Mouse (Mus musculus) layer of hippocampus, adult 2 months (tissue): ENCODE measurements at regions not wholly inside any gene's neighbourhood (a gene's known extent, or its start where the extent isn't known, plus 50 kb on each side); places are given as distances from the start of the nearest gene placed in this dataset.

Source experiments
- DNase-seq, 2 experiments: peaks; one replicate each; pipeline ENCODE4 v3.0.0; 2022; ENCODE audit warnings: low spot score in 2 of 2
- H3K27ac ChIP-seq: fragments of 200-600 bp; 2 replicates; pipeline ENCODE4 v1.8.1; 2022
- H3K4me3 ChIP-seq: fragments of 200-600 bp; 2 replicates; pipeline ENCODE4 v1.8.1; 2022; ENCODE audit warnings: mild to moderate bottlenecking
- CTCF ChIP-seq: fragments of 200-600 bp; conservative IDR thresholded peaks from 2 replicates; pipeline ENCODE4 v1.8.1; 2022; ENCODE audit warnings: antibody characterized with exemption, mild to moderate bottlenecking, moderate library complexity

GRCm38 (mm10) chr13:84565644-84566532 lies 343.8 kb downstream of the Tmem161b start:
- peak overlapping the region; percentile 50 for H3K27ac ChIP-seq
- TF ChIP-seq CTCF, result no peak
- DNase-seq, result peak in 1 of 2 experiments; percentile 3
- H3K4me3 ChIP-seq, result no peak overlapping the region; the same call in 1 of the 2 replicates

- Histone ChIP-seq H3K4me3 (no peak overlapping the region), H3K27ac (0 out of 2 replicates have a peak overlapping the region, but pooled peaks have one; percentile 50)
- TF ChIP-seq CTCF, result no peak
- no peak for DNase-seq
Measured at GRCm38 (mm10) chr13:84566533-84566832, 344.4 kb downstream of the Tmem161b start.

- DNase-seq, result peak in 1 of 2 experiments; percentile 8
- no peak overlapping the region for H3K27ac ChIP-seq
- H3K4me3 ChIP-seq, result no peak overlapping the region
- no peak for TF ChIP-seq CTCF
Measured at GRCm38 (mm10) chr13:84569371-84569770, 347.3 kb downstream of the Tmem161b start.

- DNase-seq, result no peak
- no peak overlapping the region for H3K4me3 ChIP-seq
- TF ChIP-seq CTCF, result no peak
- H3K27ac ChIP-seq, result peak overlapping the region; percentile 16; the same call in 1 of the 2 replicates
Measured at GRCm38 (mm10) chr13:84570206-84570605, 348.1 kb downstream of the Tmem161b start.

GRCm38 (mm10) chr13:84570984-84571844 lies 349.1 kb downstream of the Tmem161b start:
- no peak overlapping the region for H3K4me3 ChIP-seq
- peak overlapping the region; percentile 67 for H3K27ac ChIP-seq
- DNase-seq, result peak; percentile 51 to 82
- TF ChIP-seq CTCF, result no peak

- no peak for TF ChIP-seq CTCF
- H3K27ac ChIP-seq, result peak overlapping the region; percentile 67
- H3K4me3 ChIP-seq, result no peak overlapping the region
- no peak for DNase-seq
Measured at GRCm38 (mm10) chr13:84571845-84572193, 349.7 kb downstream of the Tmem161b start.

- 0 out of 2 replicates have a peak overlapping the region, but pooled peaks have one; percentile 67 for H3K27ac ChIP-seq
- TF ChIP-seq CTCF, result no peak
- no peak for DNase-seq
- no peak overlapping the region for H3K4me3 ChIP-seq
Measured at GRCm38 (mm10) chr13:84572231-84572630, 350.1 kb downstream of the Tmem161b start.

GRCm38 (mm10) chr13:84596585-84597142 lies 374.6 kb downstream of the Tmem161b start:
- H3K27ac ChIP-seq, result no peak overlapping the region
- DNase-seq, result no peak
- no peak for TF ChIP-seq CTCF
- no peak overlapping the region for H3K4me3 ChIP-seq

- H3K4me3 ChIP-seq, result no peak overlapping the region
- no peak for TF ChIP-seq CTCF
- no peak overlapping the region for H3K27ac ChIP-seq
- DNase-seq, result no peak
Measured at GRCm38 (mm10) chr13:84602612-84603011, 380.5 kb downstream of the Tmem161b start.

- no peak for TF ChIP-seq CTCF
- DNase-seq, result no peak
- H3K27ac ChIP-seq, result peak overlapping the region; percentile 85
- no peak overlapping the region for H3K4me3 ChIP-seq
Measured at GRCm38 (mm10) chr13:84612497-84612896, 390.4 kb downstream of the Tmem161b start.

GRCm38 (mm10) chr13:84613004-84613403 lies 390.9 kb downstream of the Tmem161b start:
- H3K27ac ChIP-seq, result peak overlapping the region; percentile 85
- peak; percentile 68 to 88 for DNase-seq
- no peak overlapping the region for H3K4me3 ChIP-seq
- TF ChIP-seq CTCF, result peak; percentile 80

GRCm38 (mm10) chr13:84624691-84625090 lies 402.6 kb downstream of the Tmem161b start:
- TF ChIP-seq CTCF, result no peak
- H3K27ac ChIP-seq, result peak overlapping the region; percentile 72
- no peak overlapping the region for H3K4me3 ChIP-seq
- peak; percentile 27 to 52 for DNase-seq

GRCm38 (mm10) chr13:84625527-84625926 lies 403.4 kb downstream of the Tmem161b start:
- no peak for TF ChIP-seq CTCF
- DNase-seq, result no peak
- Histone ChIP-seq H3K27ac (peak overlapping the region; percentile 79), H3K4me3 (no peak overlapping the region)
